Comparison of ENCODE assay signal across 9 mouse cellular contexts in genomic region chr6:93445568-93445967, GRCm38 (mm10).
DNase-seq lines count a peak whose midpoint lies in the region; ATAC-seq and TF ChIP-seq lines count a peak whose summit lies in the region.
"Had no signal": no experiment of that assay in that cellular context is flagged by ENCODE, and none has a peak within 500 bp of the region (broad histone marks: within the 10 kb centered on the region; RNA-seq: fewer than 3 reads in every experiment).

No protein-coding gene starts in this region.

- no peaks in the 10 kb centered on the region for H3K36me3 ChIP-seq in intestine, postnatal 0 days (ENCODE audit: control insufficient read depth, insufficient read depth)

- no peaks in the 10 kb centered on the region for H3K27me3 ChIP-seq in intestine, postnatal 0 days (replicated peaks; ENCODE audit: control insufficient read depth, insufficient read depth, low read length)

- WGBS in intestine, postnatal 0 days = 52% methylated on average over 16 of the region's 16 CpGs

- 0 out of 2 replicates have a peak, but pooled peaks have one; percentile 16 for ATAC-seq in intestine, postnatal 0 days

- peak overlapping the region; percentile 64 for H3K27ac ChIP-seq in brown adipose tissue, adult 24 weeks (replicated peaks; ENCODE audit: low read depth, low read length)
- H3K27ac ChIP-seq in intestine, postnatal 0 days (ENCODE audit: low read depth, low read length) = no peak overlapping the region

- H3K4me1 ChIP-seq in brown adipose tissue, adult 24 weeks (ENCODE audit: control insufficient read depth, insufficient read depth, insufficient read length, low read length) = no peaks in the 10 kb centered on the region
- H3K4me1 ChIP-seq in intestine, postnatal 0 days (replicated peaks; ENCODE audit: control insufficient read depth, insufficient read depth, low read length) = no peaks in the 10 kb centered on the region

- H3K4me3 ChIP-seq in brown adipose tissue, adult 24 weeks (ENCODE audit: insufficient read depth, low read depth, low read length) = 0 out of 2 replicates have a peak overlapping the region, but pooled peaks have one; percentile 18
- H3K4me3 ChIP-seq in intestine, postnatal 0 days (ENCODE audit: low read depth, low read length) = no peak overlapping the region

- DNase-seq in NIH3T3 (ENCODE audit: low read depth) (peak; percentile 7), liver (no peak)
- DNase-seq in lung, postnatal 25 days (ENCODE audit: low spot score) = peak; percentile 69
- DNase-seq in right cerebral cortex, adult 18-20 months = no peak
- DNase-seq in retina, embryonic 14.5 days (ENCODE audit: low spot score) = no peak
- DNase-seq in right cerebral cortex, postnatal 25 days = no peak
- DNase-seq: right cerebral cortex, postnatal 14 days had no signal

- no peaks in the 10 kb centered on the region for H3K9me3 ChIP-seq in intestine, postnatal 0 days (ENCODE audit: control insufficient read depth)

- no peak overlapping the region for H3K9ac ChIP-seq in intestine, postnatal 0 days (ENCODE audit: low read depth, low read length)

- no peak for TF ChIP-seq CTCF in intestine, postnatal 0 days (IDR thresholded peaks at IDR 0.05; ENCODE audit: low read depth)

- H3K4me2 ChIP-seq in intestine, postnatal 0 days (replicated peaks; ENCODE audit: low read depth) = no peak overlapping the region

Comparison
In these comparisons a context has a peak if more than half of its experiments do, and no peak if none do; other contexts are left out.
1. DNase-seq: peak in NIH3T3 (single experiment) and lung, postnatal 25 days (single experiment); none in right cerebral cortex, adult 18-20 months (single experiment), retina, embryonic 14.5 days (single experiment), right cerebral cortex, postnatal 25 days (single experiment) and liver (single experiment).